Mouse (Mus musculus) stomach, embryonic 14.5 days (tissue): ENCODE results near the gene Phykpl. TPM values are rescaled to one million over a fixed set of nuclear protein-coding genes. Genes with fewer than 3 reads are reported as not detected.

Experiments used
- ATAC-seq: fragments of 200-750 bp; cut with Nextera tagmentation; 2 replicates; pipeline ENCODE4 v1.8.0; 2017; ENCODE audit warnings: low read depth, moderate TSS enrichment; ENCODE audit not compliant: insufficient number of reproducible peaks, insufficient read depth, low FRiP score
- H3K27ac ChIP-seq: fragments of 300-500 bp; sonication (generic); 2 replicates; pipeline ENCODE4 v1.5.1; 2014; ENCODE audit warnings: mild to moderate bottlenecking, low read length, moderate library complexity, mixed read lengths
- H3K27me3 ChIP-seq: fragments of 300-500 bp; sonication (generic); 2 replicates; pipeline ENCODE4 v1.6.1; 2014; ENCODE audit warnings: low read length, control low read depth, mixed read lengths; ENCODE audit not compliant: control insufficient read depth, insufficient read depth
- H3K36me3 ChIP-seq: fragments of 300-500 bp; sonication (generic); 2 replicates; pipeline ENCODE4 v1.6.1; 2014; ENCODE audit warnings: mild to moderate bottlenecking, control low read depth, low read length, moderate library complexity, mixed read lengths; ENCODE audit not compliant: control insufficient read depth, insufficient read depth
- H3K4me1 ChIP-seq: fragments of 300-500 bp; sonication (generic); 2 replicates; pipeline ENCODE4 v1.6.1; 2014; ENCODE audit warnings: low read length, control low read depth, mixed read lengths; ENCODE audit not compliant: control insufficient read depth, insufficient read depth
- H3K4me2 ChIP-seq: fragments of 300-500 bp; sonication (generic); replicated peaks from 2 replicates; pipeline ENCODE4 v1.6.1; 2014; ENCODE audit warnings: low read depth, low read length, control low read depth
- H3K4me3 ChIP-seq: fragments of 300-500 bp; sonication (generic); 2 replicates; pipeline ENCODE4 v1.5.1; 2014; ENCODE audit warnings: low read depth, low read length, control low read depth
- H3K9ac ChIP-seq: fragments of 300-500 bp; sonication (generic); replicated peaks from 2 replicates; pipeline ENCODE4 v1.6.1; 2014; ENCODE audit warnings: low read depth, mild to moderate bottlenecking, control low read depth, low read length, moderate library complexity, mixed read lengths
- H3K9me3 ChIP-seq: fragments of 300-500 bp; sonication (generic); 2 replicates; pipeline ENCODE4 v1.6.1; 2016; ENCODE audit warnings: low read depth, low read length, control low read depth; ENCODE audit not compliant: control insufficient read depth
- WGBS: fragments of 180-500 bp; shearing (Covaris S2); extraction: QIAGEN DNeasy Blood & Tissue Kit; methylation state at CpG from one replicate; pipeline ENCODE4 v1.1.7; 2014; 5-methylcytosine and 5-hydroxymethylcytosine counted together
- polyA plus RNA-seq: library from polyadenylated mRNA; unstranded; fragments of >200 nt; fragmentation: Nextera tagmentation; extraction: Ambion mirVana; gene quantifications from 2 replicates; pipeline ENCODE4 v1.2.1, GENCODE M21; 2014

Gene Phykpl
- polyA plus RNA-seq, 1 experiment from 2014 or later = 19.0 TPM

DNA sequence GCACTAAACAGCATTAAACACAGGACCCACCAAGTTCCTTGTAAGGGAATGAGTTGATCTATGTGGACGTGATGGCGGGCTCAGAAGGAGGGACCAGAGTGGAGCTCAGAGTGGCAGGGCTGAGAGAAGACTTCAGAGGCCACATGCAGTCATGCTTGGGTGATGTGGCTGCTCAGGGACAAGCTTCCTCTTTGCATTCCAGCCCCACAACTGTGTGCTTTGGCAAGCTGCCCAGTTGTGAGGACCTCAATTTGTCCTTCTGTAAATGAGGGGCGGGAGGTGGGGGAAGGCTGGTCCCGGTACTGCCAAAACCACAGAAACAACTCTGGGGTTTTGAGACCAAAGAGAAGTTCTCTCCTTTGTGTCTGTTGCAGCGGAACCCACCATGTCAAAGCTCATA is 33.3 kb upstream of the Phykpl start:
- Histone ChIP-seq H3K36me3 (no peaks in the 10 kb centered on the region), H3K4me2 (no peak overlapping the region), H3K9me3 (no peaks in the 10 kb centered on the region), H3K4me1 (peaks cover 7% of the 10 kb centered on the region; the same call in 1 of the 2 replicates), H3K4me3 (no peak overlapping the region), H3K27me3 (no peaks in the 10 kb centered on the region), H3K27ac (0 out of 2 replicates have a peak overlapping the region, but pooled peaks have one; percentile 4), H3K9ac (no peak overlapping the region)
- no peak for ATAC-seq
- 61% methylated on average over 5 of the region's 5 CpGs for WGBS

DNA sequence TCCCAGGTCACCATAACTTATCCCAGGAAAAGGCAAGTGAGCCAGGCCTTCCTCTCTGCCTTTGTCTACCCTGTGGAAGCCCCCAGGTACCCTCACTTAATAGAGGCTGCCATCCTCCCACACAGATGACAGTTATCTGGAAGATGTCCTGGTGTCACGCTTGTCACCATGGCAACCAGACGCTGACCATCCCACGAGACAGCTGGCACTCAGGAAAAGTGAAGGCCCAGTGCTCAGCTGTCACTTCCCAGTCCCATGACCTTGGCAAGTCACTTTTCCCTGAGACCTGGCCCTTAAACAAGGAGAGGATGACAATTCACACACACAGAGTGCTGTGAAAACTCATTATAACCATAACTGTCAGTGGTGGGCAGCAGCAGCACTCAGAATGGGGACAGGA is 32.5 kb upstream of the Phykpl start:
- no peak overlapping the region for H3K9ac ChIP-seq
- ATAC-seq = no peak
- H3K4me2 ChIP-seq = no peak overlapping the region
- H3K27ac ChIP-seq = no peak overlapping the region
- H3K4me3 ChIP-seq = no peak overlapping the region
- H3K9me3 ChIP-seq = no peaks in the 10 kb centered on the region
- H3K36me3 ChIP-seq = no peaks in the 10 kb centered on the region
- peaks cover 7% of the 10 kb centered on the region; the same call in 1 of the 2 replicates for H3K4me1 ChIP-seq
- H3K27me3 ChIP-seq = no peaks in the 10 kb centered on the region
- whole genome bisulfite sequencing = 63% methylated on average over 3 of the region's 3 CpGs

DNA sequence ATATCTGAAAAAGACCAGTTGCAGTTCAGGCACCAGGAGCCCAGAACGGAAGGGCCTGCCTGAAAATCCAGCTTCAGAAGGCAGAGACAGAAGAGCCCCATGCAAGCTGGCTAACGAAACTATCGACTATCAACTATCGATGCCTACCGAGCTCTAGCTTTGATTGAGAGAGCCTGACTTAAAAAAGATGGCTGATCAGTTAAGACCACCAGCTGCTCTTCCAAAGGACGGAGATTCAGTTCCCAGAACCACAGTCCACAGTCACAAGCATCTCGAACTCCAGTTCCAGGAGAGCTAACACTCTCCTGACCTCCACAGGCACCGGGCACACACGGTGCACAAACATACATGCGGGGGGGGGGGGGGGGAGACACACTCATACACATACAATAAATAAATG is 30.0 kb upstream of the Phykpl start:
- H3K27ac ChIP-seq = no peak overlapping the region
- peaks cover 7% of the 10 kb centered on the region; the same call in 1 of the 2 replicates for H3K4me1 ChIP-seq
- H3K4me3 ChIP-seq = no peak overlapping the region
- H3K36me3 ChIP-seq = no peaks in the 10 kb centered on the region
- no peak overlapping the region for H3K4me2 ChIP-seq
- H3K9me3 ChIP-seq = no peaks in the 10 kb centered on the region
- ATAC-seq = no peak
- 61% methylated on average over 8 of the region's 10 CpGs for WGBS
- H3K9ac ChIP-seq = no peak overlapping the region
- H3K27me3 ChIP-seq = no peaks in the 10 kb centered on the region

DNA sequence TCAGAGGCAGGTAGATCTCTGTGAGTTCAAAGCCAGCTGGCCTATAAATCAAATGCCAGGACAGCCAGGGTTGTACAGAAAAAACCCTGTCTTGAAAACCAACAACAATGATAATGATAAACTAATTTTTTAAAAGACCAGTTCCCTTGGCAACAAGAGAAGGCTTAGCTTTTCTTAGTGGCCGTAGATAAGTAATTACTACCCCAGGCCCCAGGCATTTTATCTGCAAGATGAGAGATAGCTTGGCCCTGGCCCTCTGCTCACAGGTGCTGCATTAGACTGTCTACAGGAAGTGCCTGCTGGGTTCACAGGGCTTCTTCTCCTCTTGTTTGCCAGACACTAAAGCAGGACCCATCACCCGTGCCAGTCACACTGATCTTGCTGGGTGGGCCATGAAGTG is 29.5 kb upstream of the Phykpl start:
- H3K4me1 ChIP-seq = peaks cover 7% of the 10 kb centered on the region; the same call in 1 of the 2 replicates
- H3K27ac ChIP-seq = no peak overlapping the region
- no peaks in the 10 kb centered on the region for H3K9me3 ChIP-seq
- no peak overlapping the region for H3K4me3 ChIP-seq
- 29% methylated on average over 2 of the region's 2 CpGs for WGBS
- ATAC-seq = no peak
- H3K27me3 ChIP-seq = no peaks in the 10 kb centered on the region
- no peak overlapping the region for H3K9ac ChIP-seq
- no peak overlapping the region for H3K4me2 ChIP-seq
- no peaks in the 10 kb centered on the region for H3K36me3 ChIP-seq

DNA sequence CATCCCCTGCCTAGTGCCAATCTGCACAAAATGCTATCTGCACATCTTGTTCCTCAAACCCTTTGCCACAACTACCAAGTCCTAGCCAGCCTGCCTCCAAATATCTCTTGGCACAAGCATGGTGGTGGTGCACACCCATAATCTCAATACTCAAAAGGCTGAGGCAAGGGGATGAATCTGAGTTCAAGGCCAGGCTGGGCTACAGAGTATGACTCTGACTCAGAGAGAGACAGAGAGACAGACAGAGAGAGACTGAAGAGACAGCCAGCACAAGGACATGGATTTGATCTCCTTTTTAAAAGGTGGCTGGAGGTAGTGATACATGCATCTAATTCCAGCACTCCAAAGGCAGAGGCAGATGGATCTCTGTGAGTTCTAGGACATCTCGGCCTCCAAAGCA is 21.3 kb upstream of the Phykpl start:
- Histone ChIP-seq H3K27ac (no peak overlapping the region), H3K4me1 (no peaks in the 10 kb centered on the region), H3K36me3 (no peaks in the 10 kb centered on the region), H3K9ac (no peak overlapping the region), H3K4me2 (no peak overlapping the region), H3K4me3 (no peak overlapping the region), H3K27me3 (no peaks in the 10 kb centered on the region), H3K9me3 (no peaks in the 10 kb centered on the region)
- WGBS = 88% methylated on average over 1 of the region's 1 CpGs
- ATAC-seq = no peak

DNA sequence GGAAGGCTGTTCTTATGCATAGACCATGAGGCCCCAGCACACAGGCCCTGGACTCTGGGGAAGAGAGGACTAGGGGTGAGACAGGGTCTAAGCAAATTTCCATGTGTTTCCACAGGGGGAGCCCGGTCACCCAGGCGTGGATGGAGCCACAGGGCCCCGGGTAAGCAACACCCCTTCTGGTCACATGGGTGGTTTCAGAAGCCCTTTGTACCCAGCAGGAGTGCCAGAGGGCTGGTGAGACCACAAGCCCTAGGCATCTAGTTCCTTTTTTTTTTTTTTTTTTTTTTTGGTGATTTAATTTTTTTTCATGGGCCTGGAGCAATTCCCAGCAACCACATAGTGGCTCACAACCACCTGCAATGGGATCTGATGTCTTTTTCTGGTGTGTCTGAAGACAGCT is 19.5 kb upstream of the Phykpl start:
- 44% methylated on average over 3 of the region's 3 CpGs for WGBS
- Histone ChIP-seq H3K36me3 (no peaks in the 10 kb centered on the region), H3K27me3 (no peaks in the 10 kb centered on the region), H3K4me1 (no peaks in the 10 kb centered on the region), H3K4me2 (no peak overlapping the region), H3K4me3 (no peak overlapping the region), H3K9me3 (no peaks in the 10 kb centered on the region), H3K9ac (no peak overlapping the region), H3K27ac (no peak overlapping the region)
- ATAC-seq = no peak

DNA sequence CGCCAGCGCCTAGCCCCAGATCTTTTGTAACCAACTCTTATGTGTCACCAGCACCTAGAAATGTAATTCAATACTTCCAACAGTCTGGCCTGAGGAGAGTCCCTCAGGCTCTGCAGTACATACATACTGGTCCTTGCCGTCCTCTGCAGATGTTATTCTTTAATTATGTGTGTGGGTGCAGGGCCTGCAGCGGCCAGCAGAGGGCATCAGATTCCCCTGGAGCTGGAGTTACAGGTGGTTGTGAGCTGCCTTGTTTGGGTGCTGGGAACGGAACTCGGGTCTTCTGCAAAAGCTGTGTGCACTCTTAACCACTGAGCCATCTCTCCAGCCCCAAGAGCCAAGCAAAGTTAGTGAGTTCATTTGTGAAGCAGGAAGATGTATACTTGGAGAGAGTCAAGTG is 18.6 kb upstream of the Phykpl start:
- Histone ChIP-seq H3K4me3 (no peak overlapping the region), H3K4me2 (no peak overlapping the region), H3K36me3 (no peaks in the 10 kb centered on the region), H3K4me1 (no peaks in the 10 kb centered on the region), H3K27ac (no peak overlapping the region), H3K9ac (no peak overlapping the region), H3K27me3 (no peaks in the 10 kb centered on the region), H3K9me3 (no peaks in the 10 kb centered on the region)
- WGBS = 89% methylated on average over 6 of the region's 6 CpGs
- no peak for ATAC-seq

DNA sequence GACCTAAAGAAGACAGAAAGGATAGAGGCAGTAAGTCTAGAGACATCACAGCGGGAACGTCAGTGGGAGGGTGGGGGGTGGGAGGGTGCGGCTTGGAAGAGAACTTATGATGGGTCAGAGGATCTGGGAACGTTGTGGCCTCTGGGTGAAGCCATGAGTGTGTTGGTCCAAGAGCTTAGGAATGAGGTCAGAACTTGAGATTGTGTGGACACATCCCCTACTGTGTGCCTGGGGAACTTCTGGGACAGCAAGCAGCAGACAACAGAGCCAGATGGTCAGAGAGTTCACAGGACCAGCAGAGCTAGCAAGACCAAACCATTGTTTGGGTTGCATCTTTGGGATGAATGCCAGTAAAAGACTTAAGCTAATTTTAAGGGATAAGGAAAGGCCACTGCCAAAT is 15.8 kb upstream of the Phykpl start:
- no peak overlapping the region for H3K4me3 ChIP-seq
- no peaks in the 10 kb centered on the region for H3K4me1 ChIP-seq
- H3K9me3 ChIP-seq = no peaks in the 10 kb centered on the region
- no peaks in the 10 kb centered on the region for H3K36me3 ChIP-seq
- no peak overlapping the region for H3K27ac ChIP-seq
- H3K4me2 ChIP-seq = no peak overlapping the region
- no peaks in the 10 kb centered on the region for H3K27me3 ChIP-seq
- ATAC-seq = no peak
- 82% methylated on average over 4 of the region's 4 CpGs for WGBS
- H3K9ac ChIP-seq = no peak overlapping the region

DNA sequence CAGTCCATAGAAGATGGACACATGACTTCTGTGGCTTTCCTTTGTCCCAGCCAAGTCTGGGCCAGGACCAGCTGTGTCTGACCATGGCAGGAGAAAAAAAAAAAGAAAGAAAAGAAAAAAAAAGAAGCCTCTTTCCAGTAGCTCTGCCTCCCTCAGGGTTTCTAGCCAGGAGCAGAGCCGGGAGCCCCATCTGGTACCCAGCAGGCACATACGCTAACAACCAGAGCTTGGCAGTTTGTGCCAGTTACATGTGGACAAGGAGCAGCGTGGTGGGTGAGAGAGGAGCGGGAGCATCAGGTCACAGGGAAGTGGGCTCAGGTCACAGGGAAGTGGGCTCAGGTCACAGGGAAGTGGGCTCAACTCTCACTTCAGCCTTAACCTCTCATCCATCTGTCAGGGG is 8.1 kb upstream of the Phykpl start:
- Histone ChIP-seq H3K27me3 (no peaks in the 10 kb centered on the region), H3K4me1 (no peaks in the 10 kb centered on the region), H3K36me3 (no peaks in the 10 kb centered on the region), H3K27ac (no peak overlapping the region), H3K9ac (no peak overlapping the region), H3K4me2 (no peak overlapping the region), H3K4me3 (no peak overlapping the region), H3K9me3 (no peaks in the 10 kb centered on the region)
- 86% methylated on average over 4 of the region's 4 CpGs for WGBS
- no peak for ATAC-seq
